Mouse (Mus musculus): ENCODE measurements at regions not wholly inside any gene's neighbourhood (a gene's known extent, or its start where the extent isn't known, plus 50 kb on each side); places are given as distances from the start of the nearest gene placed in this dataset.

DNA sequence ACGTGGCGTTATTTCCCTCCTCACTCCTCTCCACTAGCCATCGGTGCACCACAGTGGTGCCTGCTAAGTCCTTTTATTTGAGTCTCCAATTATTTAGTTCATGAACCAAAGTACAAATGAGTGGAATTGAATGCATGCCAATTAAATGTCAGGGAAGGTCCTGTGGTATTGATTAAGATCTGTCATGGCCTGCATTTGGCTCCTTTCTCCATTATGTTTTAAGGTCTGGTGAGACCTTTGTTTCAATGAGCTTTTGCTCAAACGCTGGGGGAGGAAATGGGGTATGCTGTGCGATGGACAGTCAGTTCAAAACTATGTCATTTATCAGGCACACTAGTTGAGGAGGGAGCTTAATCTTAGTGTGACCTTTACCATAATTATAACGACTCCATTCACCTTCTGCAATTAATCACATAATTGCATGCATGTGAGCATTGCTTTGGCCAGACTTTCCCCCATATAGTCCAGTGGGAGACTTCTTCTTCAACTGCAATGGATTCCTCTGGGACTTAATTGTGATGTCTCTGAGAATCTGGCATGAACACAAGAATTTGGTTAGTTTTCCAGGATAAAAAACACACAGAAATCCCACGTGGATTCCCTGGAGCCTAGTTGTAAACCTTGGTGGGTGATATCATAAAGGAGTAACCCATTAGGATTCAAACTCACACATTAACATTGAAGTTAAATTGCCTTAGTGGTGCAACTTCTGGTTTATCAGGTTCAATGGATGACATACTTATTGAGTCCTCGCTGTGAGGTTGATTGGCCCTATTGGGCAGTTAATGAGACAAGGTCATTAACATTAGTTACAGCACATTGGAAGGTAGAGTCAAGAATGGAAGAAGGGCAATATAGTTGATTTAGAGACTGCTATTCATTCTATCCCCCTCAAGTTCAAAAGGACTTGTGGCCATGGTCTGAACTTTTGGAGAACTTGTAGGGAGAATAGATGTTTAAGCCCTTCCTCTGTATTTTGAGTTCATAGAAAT is 130.7 kb upstream of the Tars start:
- H3K9me3 ChIP-seq (ENCODE audit: control insufficient read depth, low read length) = no peaks in the 10 kb centered on the region
- no peaks in the 10 kb centered on the region for H3K27me3 ChIP-seq (ENCODE audit: control insufficient read depth, insufficient read depth, low read length)
- no peak overlapping the region for H3K27ac ChIP-seq
- H3K36me3 ChIP-seq (replicated peaks; ENCODE audit: control insufficient read depth, insufficient read depth, low read depth) = no peaks in the 10 kb centered on the region
- H3K4me1 ChIP-seq (replicated peaks; ENCODE audit: control insufficient read depth in 2 of 2, insufficient read depth in 2 of 2, low read length in 1 of 2) = no peaks in the 10 kb centered on the region
- H3K9ac ChIP-seq (replicated peaks) = no peak overlapping the region
- no peak overlapping the region for H3K4me3 ChIP-seq (ENCODE audit: insufficient read depth in 1 of 2, low read depth in 2 of 2, low read length in 2 of 2)
- ATAC-seq (ENCODE audit: insufficient read depth) (no peak), DNase-seq (ENCODE audit: low read depth in 3 of 3, low spot score in 3 of 3) (no peak)
- WGBS (ENCODE audit: insufficient replicate concordance) = 53% methylated on average over 8 of the region's 8 CpGs
- TF ChIP-seq CTCF (IDR thresholded peaks at IDR 0.05; ENCODE audit: low read depth) (no peak), EP300 (IDR thresholded peaks at IDR 0.05; ENCODE audit: low read depth) (no peak)
- no peak overlapping the region for H3K4me2 ChIP-seq (ENCODE audit: low read depth)

DNA sequence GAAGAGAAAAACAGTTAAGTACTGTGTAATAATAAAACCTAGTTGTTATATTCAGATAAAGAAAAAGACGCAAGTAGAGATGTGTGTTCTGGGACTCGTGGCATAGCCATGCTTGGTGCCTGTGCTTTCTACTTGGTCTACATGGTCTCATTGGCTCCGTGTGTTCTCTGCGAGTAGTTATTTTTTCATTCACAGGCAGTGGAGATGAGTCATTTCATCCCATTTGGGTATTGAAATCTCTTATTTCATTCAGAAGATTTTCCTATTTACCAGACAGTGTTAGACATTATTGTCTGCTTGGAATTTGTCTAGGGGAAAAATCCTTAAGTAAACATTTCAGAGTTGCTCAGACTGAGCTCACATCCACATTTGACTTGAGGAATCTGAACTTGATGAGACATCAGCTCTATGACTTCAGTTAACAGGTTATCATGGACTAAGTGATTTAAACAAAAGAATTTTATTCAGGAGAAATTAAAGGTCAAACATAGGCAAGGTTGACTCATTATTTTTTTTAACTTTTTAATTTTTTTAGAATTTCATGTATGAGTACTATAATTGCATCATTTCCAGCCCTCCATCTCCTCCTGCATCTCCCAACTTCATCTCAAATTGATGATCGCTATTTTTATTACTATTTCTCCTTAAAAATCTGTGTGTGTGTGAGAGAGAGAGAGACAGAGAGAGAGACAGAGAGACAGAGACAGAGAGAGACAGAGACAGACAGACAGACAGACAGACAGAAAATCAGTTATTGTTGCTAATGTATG is 125.1 kb upstream of the Tars start:
- no peak for TF ChIP-seq CTCF (IDR thresholded peaks at IDR 0.05; ENCODE audit: low read depth)
- TF ChIP-seq EP300 (IDR thresholded peaks at IDR 0.05; ENCODE audit: low read depth) = no peak
- no peak overlapping the region for H3K9ac ChIP-seq (replicated peaks)
- no peak overlapping the region for H3K4me3 ChIP-seq (ENCODE audit: insufficient read depth in 1 of 2, low read depth in 2 of 2, low read length in 2 of 2)
- WGBS (ENCODE audit: insufficient replicate concordance) = 61% methylated on average over 5 of the region's 5 CpGs
- H3K27ac ChIP-seq = no peak overlapping the region
- H3K9me3 ChIP-seq (ENCODE audit: control insufficient read depth, low read length) = no peaks in the 10 kb centered on the region
- DNase-seq (ENCODE audit: low read depth in 3 of 3, low spot score in 3 of 3) = no peak
- H3K4me2 ChIP-seq (ENCODE audit: low read depth) = no peak overlapping the region
- no peaks in the 10 kb centered on the region for H3K4me1 ChIP-seq (replicated peaks; ENCODE audit: control insufficient read depth in 2 of 2, insufficient read depth in 2 of 2, low read length in 1 of 2)
- ATAC-seq (ENCODE audit: insufficient read depth) = no peak
- no peaks in the 10 kb centered on the region for H3K36me3 ChIP-seq (replicated peaks; ENCODE audit: control insufficient read depth, insufficient read depth, low read depth)
- no peaks in the 10 kb centered on the region for H3K27me3 ChIP-seq (ENCODE audit: control insufficient read depth, insufficient read depth, low read length)

DNA sequence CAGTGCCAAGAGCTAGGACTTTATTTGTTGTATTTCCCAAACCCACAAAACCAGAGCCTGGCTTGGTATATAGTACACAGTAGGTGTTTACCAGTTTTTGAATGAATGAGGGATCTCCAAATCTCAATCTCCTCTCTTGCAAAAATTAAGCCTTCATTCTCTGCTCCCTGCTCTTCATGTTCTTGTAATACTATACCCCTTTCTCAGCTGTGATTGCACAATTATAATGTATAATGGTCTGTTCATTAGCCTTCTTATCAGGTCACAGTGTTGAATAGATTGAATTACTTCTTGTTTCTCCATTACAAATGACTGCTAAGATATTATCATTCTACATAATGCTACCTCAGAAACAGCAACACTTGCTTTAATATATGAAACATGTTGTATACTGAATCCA is 119.1 kb upstream of the Tars start:
- Histone ChIP-seq H3K4me1 (replicated peaks; ENCODE audit: control insufficient read depth in 2 of 2, insufficient read depth in 2 of 2, low read length in 1 of 2) (no peaks in the 10 kb centered on the region), H3K36me3 (replicated peaks; ENCODE audit: control insufficient read depth, insufficient read depth, low read depth) (no peaks in the 10 kb centered on the region), H3K9ac (replicated peaks) (no peak overlapping the region), H3K4me2 (ENCODE audit: low read depth) (no peak overlapping the region), H3K27ac (no peak overlapping the region), H3K9me3 (ENCODE audit: control insufficient read depth, low read length) (no peaks in the 10 kb centered on the region), H3K27me3 (ENCODE audit: control insufficient read depth, insufficient read depth, low read length) (no peaks in the 10 kb centered on the region), H3K4me3 (ENCODE audit: insufficient read depth in 1 of 2, low read depth in 2 of 2, low read length in 2 of 2) (no peak overlapping the region)
- ATAC-seq (ENCODE audit: insufficient read depth) = no peak
- DNase-seq (ENCODE audit: low read depth in 3 of 3, low spot score in 3 of 3) = no peak
- TF ChIP-seq EP300 (IDR thresholded peaks at IDR 0.05; ENCODE audit: low read depth) (no peak), CTCF (IDR thresholded peaks at IDR 0.05; ENCODE audit: low read depth) (no peak)

GRCm38 (mm10) chr15:11517892-11518291 is 118.4 kb upstream of the Tars start:
- Histone ChIP-seq H3K4me1 (replicated peaks; ENCODE audit: control insufficient read depth in 2 of 2, insufficient read depth in 2 of 2, low read length in 1 of 2) (no peaks in the 10 kb centered on the region), H3K36me3 (replicated peaks; ENCODE audit: control insufficient read depth, insufficient read depth, low read depth) (no peaks in the 10 kb centered on the region), H3K9ac (replicated peaks) (no peak overlapping the region), H3K4me3 (ENCODE audit: insufficient read depth in 1 of 2, low read depth in 2 of 2, low read length in 2 of 2) (no peak overlapping the region), H3K9me3 (ENCODE audit: control insufficient read depth, low read length) (no peaks in the 10 kb centered on the region), H3K4me2 (ENCODE audit: low read depth) (no peak overlapping the region), H3K27ac (no peak overlapping the region), H3K27me3 (ENCODE audit: control insufficient read depth, insufficient read depth, low read length) (no peaks in the 10 kb centered on the region)
- 59% methylated on average over 3 of the region's 3 CpGs for WGBS (ENCODE audit: insufficient replicate concordance)
- DNase-seq (ENCODE audit: low read depth in 3 of 3, low spot score in 3 of 3) = no peak
- no peak for ATAC-seq (ENCODE audit: insufficient read depth)
- no peak for TF ChIP-seq CTCF (IDR thresholded peaks at IDR 0.05; ENCODE audit: low read depth)
- no peak for TF ChIP-seq EP300 (IDR thresholded peaks at IDR 0.05; ENCODE audit: low read depth)

GRCm38 (mm10) chr15:11505076-11505639 is 105.7 kb upstream of the Tars start:
- no peak overlapping the region for H3K27ac ChIP-seq
- 41% methylated on average over 4 of the region's 4 CpGs for WGBS (ENCODE audit: insufficient replicate concordance)
- no peaks in the 10 kb centered on the region for H3K27me3 ChIP-seq (ENCODE audit: control insufficient read depth, insufficient read depth, low read length)
- no peak for DNase-seq (ENCODE audit: low read depth in 3 of 3, low spot score in 3 of 3)
- TF ChIP-seq EP300 (IDR thresholded peaks at IDR 0.05; ENCODE audit: low read depth) (no peak), CTCF (IDR thresholded peaks at IDR 0.05; ENCODE audit: low read depth) (no peak)
- ATAC-seq (ENCODE audit: insufficient read depth) = no peak
- no peak overlapping the region for H3K9ac ChIP-seq (replicated peaks)
- H3K9me3 ChIP-seq (ENCODE audit: control insufficient read depth, low read length) = no peaks in the 10 kb centered on the region
- no peaks in the 10 kb centered on the region for H3K4me1 ChIP-seq (replicated peaks; ENCODE audit: control insufficient read depth in 2 of 2, insufficient read depth in 2 of 2, low read length in 1 of 2)
- no peak overlapping the region for H3K4me2 ChIP-seq (ENCODE audit: low read depth)
- no peaks in the 10 kb centered on the region for H3K36me3 ChIP-seq (replicated peaks; ENCODE audit: control insufficient read depth, insufficient read depth, low read depth)
- H3K4me3 ChIP-seq (ENCODE audit: insufficient read depth in 1 of 2, low read depth in 2 of 2, low read length in 2 of 2) = no peak overlapping the region
